Mouse (Mus musculus): ENCODE measurements around the gene Vps29. TPM values are rescaled to one million over a fixed set of nuclear protein-coding genes. Genes with fewer than 3 reads are reported as not detected.
A peak's percentile ranks its signal among the peaks of the same experiment; 100 is the strongest.

Gene Vps29
- polyA plus RNA-seq, 1 experiment from 2014 or later = 270 TPM

DNA sequence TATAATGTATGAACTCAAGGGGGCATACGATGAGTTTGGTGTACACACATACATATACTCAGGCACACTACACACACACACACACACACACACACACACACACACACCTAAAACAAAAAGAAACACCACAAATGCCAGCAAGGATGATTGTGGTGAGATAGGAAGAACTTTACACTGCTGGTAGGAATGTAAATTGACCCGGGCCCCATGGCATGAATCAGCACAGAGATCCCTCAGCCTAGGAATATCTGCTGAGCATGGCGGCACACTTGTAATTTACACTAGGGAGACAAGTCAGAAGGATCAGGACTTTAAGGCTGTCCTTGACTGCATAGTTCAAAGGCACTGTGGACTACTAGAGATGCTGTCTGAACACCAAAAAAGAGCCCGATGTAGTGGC, 23.9 kb upstream of the Vps29 start:
- POLR2A ChIA-PET = interaction anchor here (0.6 kb wide), 1 partner anchor 1140 kb away, joined by 3 read pairs; no protein-coding TSS in a partner anchor
- ATAC-seq (no peak), DNase-seq (ENCODE audit: low read depth, low spot score) (no peak)
- TF ChIP-seq CTCF (IDR thresholded peaks at IDR 0.05) = no peak
- in situ Hi-C loops (cut with MboI; ENCODE audit: low pct_unique_long_range_greater_than_20kb) = no loop called here
- CTCF ChIA-PET = interaction anchor here (3.3 kb wide), 1 partner anchor 13 kb away, joined by 15 read pairs; no protein-coding TSS in a partner anchor
- H3K27me3 ChIP-seq = no peaks in the 10 kb centered on the region

DNA sequence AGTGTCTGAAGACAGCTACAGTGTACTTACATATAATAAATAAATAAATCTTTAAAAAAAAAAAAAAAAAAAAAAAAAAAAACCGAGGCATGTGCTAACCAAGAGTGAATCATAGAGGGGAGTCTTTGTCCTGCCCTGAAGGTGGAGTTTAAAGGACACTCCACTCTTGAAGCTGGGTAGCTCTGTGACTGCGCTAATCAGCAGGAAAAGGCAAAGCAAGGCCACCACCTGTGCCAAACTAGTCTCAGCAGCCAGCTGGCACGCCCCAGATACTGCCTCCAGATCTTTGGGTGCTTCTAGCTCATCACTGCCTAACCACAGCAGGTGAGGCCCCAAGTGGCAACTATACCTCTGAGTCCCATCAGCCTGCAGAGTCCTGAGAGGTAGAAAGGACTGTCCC, 19.5 kb upstream of the Vps29 start:
- DNase-seq (ENCODE audit: low read depth, low spot score) = no peak
- no peak for TF ChIP-seq CTCF (IDR thresholded peaks at IDR 0.05)
- ATAC-seq = no peak
- ChIA-PET POLR2A (no interaction called here), CTCF (interaction anchor here (0.7 to 2.6 kb wide), 6 partner anchors 9 to 67 kb away, joined by 3 to 8 read pairs (median 5); no protein-coding TSS in a partner anchor)
- in situ Hi-C loops (cut with MboI; ENCODE audit: low pct_unique_long_range_greater_than_20kb) = no loop called here
- no peaks in the 10 kb centered on the region for H3K27me3 ChIP-seq

DNA sequence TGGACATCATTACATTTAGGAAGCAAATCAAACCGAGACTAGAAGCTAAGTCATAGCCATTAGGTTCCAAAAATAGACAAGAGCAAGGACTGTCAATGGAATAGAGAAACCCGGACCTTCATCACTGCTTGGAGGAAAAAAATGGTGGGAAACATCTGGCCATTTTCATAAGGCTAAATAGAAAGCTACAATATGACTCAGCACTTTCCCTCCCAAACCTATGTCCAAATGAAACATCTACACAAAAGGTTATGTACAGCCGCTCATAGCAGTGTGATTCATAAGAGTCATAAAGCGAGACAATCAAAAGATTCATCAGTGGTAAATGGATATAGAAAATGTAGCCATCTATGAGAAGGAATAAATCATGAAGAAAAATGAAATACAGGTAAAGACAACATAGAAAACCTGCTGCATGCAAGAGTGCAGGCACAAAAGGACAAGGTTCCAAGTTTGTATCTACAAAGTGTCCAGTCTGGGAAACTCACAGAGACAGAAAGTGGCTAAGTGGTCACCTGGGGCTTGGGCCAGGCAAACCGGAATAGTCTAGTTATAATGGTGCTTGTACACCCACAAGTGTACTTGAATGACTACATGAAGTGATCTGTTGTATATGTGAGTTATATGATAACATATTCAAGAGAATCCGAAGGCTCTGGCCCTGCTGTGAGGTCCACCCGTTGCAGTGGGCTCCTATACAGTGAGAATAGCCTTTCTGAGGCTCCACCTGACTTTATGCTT, 17.4 kb upstream of the Vps29 start:
- in situ Hi-C loops (cut with MboI; ENCODE audit: low pct_unique_long_range_greater_than_20kb) = no loop called here
- no peak for ATAC-seq
- no peak for TF ChIP-seq CTCF (IDR thresholded peaks at IDR 0.05)
- ChIA-PET CTCF (interaction anchor here (1.7 to 2.6 kb wide), 2 partner anchors 11 to 29 kb away, joined by 3 to 7 read pairs; no protein-coding TSS in a partner anchor), POLR2A (no interaction called here)
- no peaks in the 10 kb centered on the region for H3K27me3 ChIP-seq
- DNase-seq (ENCODE audit: low read depth, low spot score) = no peak

DNA sequence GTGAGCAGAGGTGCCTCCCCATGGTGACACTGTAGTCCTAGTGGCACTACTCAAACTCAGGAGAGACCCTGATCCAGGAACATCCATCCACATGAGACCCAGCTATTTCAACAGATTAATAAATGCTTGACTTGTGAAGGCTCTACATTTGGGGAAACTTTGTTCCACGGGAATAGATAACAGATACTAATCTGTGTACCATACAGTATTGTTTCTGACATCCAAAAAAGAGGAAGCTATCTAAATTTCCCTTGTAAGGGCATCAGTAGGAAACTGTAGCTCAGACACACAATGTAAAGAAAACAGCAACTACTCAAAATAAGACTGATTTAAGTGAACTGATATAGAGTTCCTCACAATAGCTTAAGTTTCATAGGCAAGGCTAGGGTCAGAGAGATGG, 11.3 kb upstream of the Vps29 start:
- ATAC-seq (no peak), DNase-seq (ENCODE audit: low read depth, low spot score) (no peak)
- no peaks in the 10 kb centered on the region for H3K27me3 ChIP-seq
- in situ Hi-C loops (cut with MboI; ENCODE audit: low pct_unique_long_range_greater_than_20kb) = loop anchor here (10.0 kb wide), 1 partner anchor 218 kb away; no protein-coding TSS in a partner anchor
- ChIA-PET CTCF (interaction anchor here (0.6 to 6.1 kb wide), 20 partner anchors 7 to 77 kb away, joined by 3 to 90 read pairs (median 6); partner anchors contain the start of gene Tctn1), POLR2A (no interaction called here)
- no peak for TF ChIP-seq CTCF (IDR thresholded peaks at IDR 0.05)

DNA sequence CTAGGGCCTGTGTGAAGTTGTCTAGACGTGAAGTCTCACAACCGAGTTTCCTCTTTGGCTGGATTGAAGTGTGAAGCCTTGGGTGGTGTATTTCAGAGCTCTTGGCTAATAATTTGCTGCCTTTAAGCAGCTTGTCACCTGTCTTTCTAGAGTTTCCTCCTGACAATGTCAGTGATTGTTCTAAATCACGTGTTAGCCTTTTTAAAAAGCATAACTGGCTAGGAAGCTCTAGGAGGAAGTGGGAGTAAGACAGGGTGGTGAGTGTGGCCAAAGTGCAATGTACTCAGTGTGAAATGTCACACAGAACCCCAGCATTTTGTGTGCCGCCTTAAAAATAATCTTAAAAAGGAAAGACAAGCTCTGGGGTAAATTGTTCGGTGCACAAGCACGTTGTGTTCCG, 10.4 kb upstream of the Vps29 start:
- no peak for DNase-seq (ENCODE audit: low read depth, low spot score)
- CTCF ChIA-PET = interaction anchor here (0.7 to 6.1 kb wide), 25 partner anchors 8 to 214 kb away, joined by 3 to 90 read pairs (median 6); partner anchors contain the start of gene Tctn1

DNA sequence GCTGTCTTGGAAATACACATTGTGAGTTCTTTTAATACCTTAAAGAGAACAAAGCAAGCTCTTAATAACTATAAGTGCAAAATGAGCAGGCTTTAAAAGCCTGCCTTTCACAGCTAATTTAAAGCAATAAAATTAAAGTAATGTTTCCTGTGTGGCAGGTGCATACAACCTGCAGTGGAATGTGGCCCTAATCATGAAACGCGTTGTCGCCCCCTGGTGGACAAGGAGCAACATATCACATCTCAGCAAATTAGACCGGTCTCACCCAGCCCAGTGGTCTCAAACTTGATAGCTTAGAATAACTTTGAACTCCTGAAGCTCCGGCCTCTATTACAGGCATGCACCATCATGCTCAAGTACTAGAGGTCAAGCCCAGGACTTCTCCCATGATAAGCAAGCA, 9.9 kb upstream of the Vps29 start:
- ATAC-seq = no peak
- DNase-seq (ENCODE audit: low read depth, low spot score) = no peak
- CTCF ChIA-PET = interaction anchor here (1.1 to 6.1 kb wide), 21 partner anchors 9 to 214 kb away, joined by 3 to 90 read pairs (median 6); partner anchors contain the start of gene Tctn1
- peak; percentile 93 for TF ChIP-seq CTCF (IDR thresholded peaks at IDR 0.05)
- H3K27me3 ChIP-seq = no peaks in the 10 kb centered on the region
- POLR2A ChIA-PET = interaction anchor here (0.6 to 2.5 kb wide), 5 partner anchors 9 to 80 kb away, joined by 3 to 16 read pairs (median 3); partner anchors contain the start of gene Tctn1
- in situ Hi-C loops (cut with MboI; ENCODE audit: low pct_unique_long_range_greater_than_20kb) = loop anchor here (10.0 kb wide), 1 partner anchor 219 kb away; no protein-coding TSS in a partner anchor

More for the DNA sequence above, 10.4 kb upstream of the Vps29 start:
- no peaks in the 10 kb centered on the region for H3K27me3 ChIP-seq
- no peak for ATAC-seq
- in situ Hi-C loops (cut with MboI; ENCODE audit: low pct_unique_long_range_greater_than_20kb) = loop anchor here (10.0 kb wide), 1 partner anchor 219 kb away; no protein-coding TSS in a partner anchor
- POLR2A ChIA-PET = interaction anchor here (0.7 to 2.5 kb wide), 4 partner anchors 10 to 70 kb away, joined by 3 to 16 read pairs (median 4); no protein-coding TSS in a partner anchor
- TF ChIP-seq CTCF (IDR thresholded peaks at IDR 0.05) = no peak

DNA sequence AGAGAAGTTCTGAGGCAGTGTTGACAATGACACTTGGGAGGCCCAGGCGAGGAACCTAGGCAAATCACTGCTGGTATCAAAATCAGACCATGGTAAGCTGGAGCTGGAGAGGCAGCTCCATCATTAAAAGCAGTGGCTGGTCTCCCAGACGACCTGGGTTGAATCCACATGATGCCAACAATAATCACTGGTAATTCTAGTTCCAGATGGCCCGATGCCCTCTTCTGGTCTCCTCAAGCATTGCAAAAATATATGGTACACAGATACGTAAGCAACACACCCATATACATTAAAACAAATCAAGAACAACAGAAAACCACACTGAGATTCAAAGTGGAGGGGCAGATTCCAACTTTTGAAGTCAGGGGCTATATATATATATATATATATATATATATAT, 8.4 kb upstream of the Vps29 start:
- no peaks in the 10 kb centered on the region for H3K27me3 ChIP-seq
- CTCF ChIA-PET = interaction anchor here (1.5 to 6.1 kb wide), 3 partner anchors 59 to 80 kb away, joined by 5 to 90 read pairs (median 18); partner anchors contain the start of gene Tctn1
- no peak for ATAC-seq
- POLR2A ChIA-PET = interaction anchor here (1.2 to 2.5 kb wide), 2 partner anchors 60 to 82 kb away, joined by 3 to 16 read pairs; partner anchors contain the start of gene Tctn1
- in situ Hi-C loops (cut with MboI; ENCODE audit: low pct_unique_long_range_greater_than_20kb) = loop anchor here (5.0 to 10.0 kb wide), 2 partner anchors 78 to 221 kb away; no protein-coding TSS in a partner anchor
- DNase-seq (ENCODE audit: low read depth, low spot score) = no peak
- peak; percentile 47 for TF ChIP-seq CTCF (IDR thresholded peaks at IDR 0.05)

DNA sequence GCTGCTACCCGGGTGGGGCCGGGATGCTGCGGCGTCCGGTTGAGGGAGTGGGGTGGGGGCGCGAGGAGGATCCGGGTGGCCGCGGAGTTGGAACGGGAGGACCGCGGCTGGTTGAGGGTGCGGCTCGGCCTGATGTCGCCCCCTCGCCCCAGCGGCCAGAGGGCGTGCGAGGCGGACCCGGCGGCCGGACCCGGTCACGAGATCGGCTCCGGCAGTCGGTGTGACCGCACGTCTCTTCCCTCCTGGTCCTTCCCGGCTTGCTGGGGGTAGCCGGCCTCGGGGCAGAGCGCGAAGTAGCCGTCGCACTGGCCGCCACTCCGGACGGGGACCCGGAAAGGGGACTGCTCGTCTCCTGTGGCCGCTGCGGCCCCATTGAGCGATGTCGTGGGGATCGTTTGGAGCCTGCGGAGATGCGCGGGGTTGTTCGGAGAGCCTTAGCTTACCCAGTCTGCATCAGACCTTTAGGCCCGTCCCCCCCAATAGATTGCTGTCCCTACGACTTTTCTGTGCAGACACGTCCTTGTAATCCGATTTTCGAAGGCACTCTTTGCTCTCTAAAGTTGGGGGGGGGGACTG, 411 bp downstream of the Vps29 start:
- ATAC-seq = peak; percentile 44
- no peaks in the 10 kb centered on the region for H3K27me3 ChIP-seq
- peak; percentile 41 for TF ChIP-seq CTCF (IDR thresholded peaks at IDR 0.05)
- POLR2A ChIA-PET = interaction anchor here (0.7 kb wide), 2 partner anchors 9 to 22 kb away, joined by 3 to 4 read pairs; no protein-coding TSS in a partner anchor
- DNase-seq (ENCODE audit: low read depth, low spot score) = no peak
- CTCF ChIA-PET = interaction anchor here (0.7 kb wide), 1 partner anchor 26 kb away, joined by 3 read pairs; no protein-coding TSS in a partner anchor
- in situ Hi-C loops (cut with MboI; ENCODE audit: low pct_unique_long_range_greater_than_20kb) = no loop called here

DNA sequence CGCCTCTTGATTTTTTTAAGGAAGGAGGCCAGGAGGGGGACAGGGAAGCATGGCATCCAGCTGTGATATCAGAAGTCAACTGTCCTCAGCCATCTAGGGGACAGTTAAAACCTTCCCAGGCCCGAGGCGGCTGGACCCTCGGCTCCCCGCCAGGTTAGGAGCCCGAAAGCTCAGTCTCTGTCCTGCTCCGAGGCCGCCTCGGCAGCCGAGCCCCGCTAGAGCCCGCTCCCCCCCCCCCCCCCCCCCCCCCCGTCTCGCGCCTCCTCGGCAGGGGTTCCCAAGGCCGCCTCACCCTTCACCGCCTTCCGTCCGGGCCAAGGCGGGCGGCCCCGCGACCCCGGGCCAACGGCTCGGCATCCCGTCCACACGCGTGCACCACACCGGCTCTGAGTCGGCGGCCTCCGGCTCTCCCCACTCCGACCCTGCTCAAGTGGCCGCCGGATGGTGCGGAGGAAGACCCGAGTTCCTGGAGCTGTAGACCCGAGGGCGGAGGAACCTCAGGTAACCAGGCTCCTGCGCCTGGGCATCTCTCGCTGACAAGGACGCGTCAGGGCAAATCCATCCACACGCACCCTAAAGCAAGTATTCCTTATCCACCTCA, 17.5 kb downstream of the Vps29 start, which contains the start of gene Gpn3:
Gpn3 (plus strand) TSS at position 286 of the 601 bp plus-strand sequence.
- no peak for TF ChIP-seq CTCF (IDR thresholded peaks at IDR 0.05)
- H3K27me3 ChIP-seq = no peaks in the 10 kb centered on the region
- CTCF ChIA-PET = interaction anchor here (2.2 kb wide), 1 partner anchor 8 kb away, joined by 7 read pairs; no protein-coding TSS in a partner anchor
- in situ Hi-C loops (cut with MboI; ENCODE audit: low pct_unique_long_range_greater_than_20kb) = no loop called here
- ATAC-seq = peak; percentile 78
- no peak for DNase-seq (ENCODE audit: low read depth, low spot score)
- POLR2A ChIA-PET = interaction anchor here (0.7 to 1.7 kb wide), 3 partner anchors 20 to 336 kb away, joined by 3 to 4 read pairs (median 3); partner anchors contain the start of gene P2rx4

All from Patski (cell line).